Mouse (Mus musculus) limb, embryonic 15.5 days (tissue): ENCODE data around the gene Gimd1. TPM values are rescaled to one million over a fixed set of nuclear protein-coding genes. Genes with fewer than 3 reads are reported as not detected.

Experiments used
- ATAC-seq: fragments of 200-750 bp; cut with Nextera tagmentation; 2 replicates; pipeline ENCODE4 v1.8.0; 2017; ENCODE audit warnings: low read depth, moderate TSS enrichment; ENCODE audit not compliant: insufficient number of reproducible peaks, low FRiP score, low TSS enrichment
- H3K27ac ChIP-seq: fragments of 300-500 bp; sonication (generic); 2 replicates; pipeline ENCODE4 v1.5.1; 2015; ENCODE audit warnings: moderate library complexity, mild to moderate bottlenecking, inconsistent platforms
- H3K27me3 ChIP-seq: fragments of 300-500 bp; sonication (generic); 2 replicates; pipeline ENCODE4 v1.6.1; 2015; ENCODE audit warnings: inconsistent platforms
- H3K36me3 ChIP-seq: fragments of 300-500 bp; sonication (generic); 2 replicates; pipeline ENCODE4 v1.6.1; 2015; ENCODE audit warnings: inconsistent platforms
- H3K4me1 ChIP-seq: fragments of 300-500 bp; sonication (generic); 2 replicates; pipeline ENCODE4 v1.6.1; 2015; ENCODE audit warnings: inconsistent platforms
- H3K4me2 ChIP-seq: fragments of 300-500 bp; sonication (generic); 2 replicates; pipeline ENCODE4 v1.6.1; 2015; ENCODE audit warnings: mild to moderate bottlenecking, inconsistent platforms
- H3K4me3 ChIP-seq: fragments of 300-500 bp; sonication (generic); 2 replicates; pipeline ENCODE4 v1.5.1; 2015; ENCODE audit warnings: mild to moderate bottlenecking, inconsistent platforms
- H3K9ac ChIP-seq: fragments of 300-500 bp; sonication (generic); 2 replicates; pipeline ENCODE4 v1.6.1; 2015; ENCODE audit warnings: inconsistent platforms
- H3K9me3 ChIP-seq: fragments of 300-500 bp; sonication (generic); 2 replicates; pipeline ENCODE4 v1.6.1; 2016; ENCODE audit warnings: inconsistent platforms
- WGBS: fragments of 180-500 bp; shearing (Covaris S2); methylation state at CpG from one replicate; pipeline ENCODE4 v1.1.7; 2015; 5-methylcytosine and 5-hydroxymethylcytosine counted together
- polyA plus RNA-seq: library from polyadenylated mRNA; unstranded; fragments of >200 nt; fragmentation: Nextera tagmentation; extraction: Ambion mirVana; gene quantifications from 2 replicates; pipeline ENCODE4 v1.2.1, GENCODE M21; 2015

Gene Gimd1
- polyA plus RNA-seq, 1 experiment from 2014 or later = not detected

DNA sequence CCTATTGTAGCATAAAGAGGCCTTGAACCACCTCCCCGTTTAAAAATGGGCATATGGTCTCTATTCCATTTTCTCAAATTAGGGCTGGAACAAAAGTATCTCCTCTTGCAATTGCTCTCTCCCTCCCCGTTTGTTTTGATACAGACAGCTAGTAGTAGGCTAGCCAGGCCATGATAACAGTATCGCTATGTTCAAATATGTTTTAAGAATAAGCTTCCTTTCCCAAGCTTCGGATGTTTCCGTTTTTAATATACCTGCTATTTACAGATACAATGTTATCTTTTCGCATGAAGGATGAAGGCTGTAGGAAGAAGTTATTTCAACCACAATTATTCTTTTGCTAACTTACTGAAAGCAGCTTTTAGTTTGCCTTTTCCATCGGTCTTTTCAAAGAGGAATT lies 19.7 kb downstream of the Gimd1 start:
- no peak overlapping the region for H3K4me2 ChIP-seq
- H3K9me3 ChIP-seq = no peaks in the 10 kb centered on the region
- no peak overlapping the region for H3K9ac ChIP-seq
- no peak overlapping the region for H3K27ac ChIP-seq
- H3K4me1 ChIP-seq = no peaks in the 10 kb centered on the region
- WGBS = 83% methylated on average over 7 of the region's 7 CpGs
- ATAC-seq = no peak
- H3K4me3 ChIP-seq = no peak overlapping the region
- H3K36me3 ChIP-seq = no peaks in the 10 kb centered on the region
- no peaks in the 10 kb centered on the region for H3K27me3 ChIP-seq

DNA sequence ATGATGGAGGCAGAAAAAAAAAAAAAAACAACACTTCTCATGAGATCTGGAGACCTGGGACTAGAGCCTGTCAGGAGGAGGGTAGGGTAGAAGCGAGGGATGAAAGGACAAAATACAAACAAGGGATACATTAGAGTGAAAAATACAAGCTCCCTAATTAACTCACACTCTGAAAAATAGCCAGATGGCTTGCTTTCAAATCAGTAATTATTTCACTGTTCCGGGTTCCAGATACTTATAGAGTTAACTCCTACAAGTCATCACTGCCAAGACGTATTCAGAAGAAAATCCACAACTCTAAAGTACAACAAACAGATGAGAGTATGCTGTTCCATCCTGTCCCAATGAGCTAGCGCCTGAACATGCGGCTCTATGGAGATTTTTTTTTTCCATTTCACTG lies 20.6 kb downstream of the Gimd1 start:
- WGBS = 73% methylated on average over 5 of the region's 5 CpGs
- Histone ChIP-seq H3K27me3 (no peaks in the 10 kb centered on the region), H3K9me3 (no peaks in the 10 kb centered on the region), H3K27ac (no peak overlapping the region), H3K9ac (no peak overlapping the region), H3K36me3 (no peaks in the 10 kb centered on the region), H3K4me1 (no peaks in the 10 kb centered on the region), H3K4me3 (no peak overlapping the region), H3K4me2 (no peak overlapping the region)
- ATAC-seq = no peak

DNA sequence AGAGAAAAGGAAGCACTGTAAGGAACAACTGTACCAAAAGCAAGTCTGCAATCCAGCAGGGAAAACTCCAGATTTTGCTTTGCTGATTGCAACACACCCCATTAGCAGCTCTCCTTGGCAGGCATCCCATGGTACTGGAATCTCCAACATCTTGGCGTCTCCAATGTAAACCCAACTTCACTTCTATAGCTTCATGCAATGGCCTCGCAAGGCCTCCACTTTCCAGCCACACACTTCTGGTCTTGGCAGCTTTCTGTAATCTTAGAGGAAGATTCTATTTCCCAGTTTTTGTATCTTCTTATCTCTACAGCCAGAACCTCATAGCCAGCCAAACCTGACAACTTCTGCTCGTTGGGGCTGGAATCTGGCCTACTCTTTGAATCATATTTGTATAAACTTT lies 22.2 kb downstream of the Gimd1 start:
- Histone ChIP-seq H3K4me3 (no peak overlapping the region), H3K4me2 (no peak overlapping the region), H3K27ac (no peak overlapping the region), H3K4me1 (no peaks in the 10 kb centered on the region), H3K27me3 (no peaks in the 10 kb centered on the region), H3K9me3 (no peaks in the 10 kb centered on the region), H3K9ac (no peak overlapping the region), H3K36me3 (no peaks in the 10 kb centered on the region)
- 69% methylated on average over 3 of the region's 3 CpGs for WGBS
- no peak for ATAC-seq

DNA sequence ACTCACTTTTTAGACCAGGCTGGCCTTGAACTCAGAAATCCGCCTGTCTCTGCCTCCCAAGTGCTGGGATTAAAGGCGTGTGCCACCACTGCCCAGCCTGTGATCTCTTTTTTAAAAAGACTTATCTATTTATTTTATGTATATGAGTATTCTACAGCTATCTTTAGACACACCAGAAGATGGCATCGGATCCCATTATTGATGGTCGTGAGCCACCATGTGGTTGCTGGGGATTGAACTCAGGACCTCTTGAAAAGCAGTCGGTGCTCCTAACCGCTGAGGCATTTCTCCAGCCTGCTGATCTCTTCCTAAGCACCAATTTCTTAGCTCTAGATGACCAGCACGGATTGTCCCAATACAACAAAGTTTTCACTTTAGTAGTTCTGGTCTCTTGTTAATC lies 24.3 kb downstream of the Gimd1 start:
- H3K4me2 ChIP-seq = no peak overlapping the region
- no peak overlapping the region for H3K4me3 ChIP-seq
- H3K27ac ChIP-seq = no peak overlapping the region
- 91% methylated on average over 7 of the region's 7 CpGs for WGBS
- no peak overlapping the region for H3K9ac ChIP-seq
- H3K4me1 ChIP-seq = no peaks in the 10 kb centered on the region
- no peak for ATAC-seq
- no peaks in the 10 kb centered on the region for H3K9me3 ChIP-seq
- no peaks in the 10 kb centered on the region for H3K27me3 ChIP-seq
- peaks cover 6% of the 10 kb centered on the region for H3K36me3 ChIP-seq

DNA sequence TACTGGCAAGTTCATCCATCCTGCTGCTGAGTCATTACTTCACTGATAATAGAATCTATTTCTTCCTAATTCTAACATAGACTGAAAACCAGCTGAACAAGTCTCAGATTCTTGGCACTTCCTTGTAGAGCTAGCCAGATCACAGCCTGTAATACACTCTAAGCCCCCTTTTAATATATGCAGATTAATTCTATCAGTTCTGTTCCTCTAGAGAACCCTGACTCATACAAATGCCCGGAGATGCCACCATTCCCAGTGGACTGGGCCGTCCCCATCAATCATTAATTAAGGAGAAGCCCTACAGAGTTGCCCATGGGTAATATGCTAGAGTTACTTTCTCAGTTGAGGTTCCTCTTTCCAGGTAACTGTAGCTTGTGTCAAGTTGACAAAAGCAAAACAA lies 26.3 kb downstream of the Gimd1 start:
- no peak overlapping the region for H3K27ac ChIP-seq
- peaks cover 25% of the 10 kb centered on the region for H3K36me3 ChIP-seq
- no peaks in the 10 kb centered on the region for H3K27me3 ChIP-seq
- H3K4me1 ChIP-seq = no peaks in the 10 kb centered on the region
- no peak overlapping the region for H3K9ac ChIP-seq
- no peak overlapping the region for H3K4me3 ChIP-seq
- ATAC-seq = no peak
- H3K4me2 ChIP-seq = no peak overlapping the region
- 84% methylated on average over 2 of the region's 2 CpGs for WGBS
- H3K9me3 ChIP-seq = no peaks in the 10 kb centered on the region

DNA sequence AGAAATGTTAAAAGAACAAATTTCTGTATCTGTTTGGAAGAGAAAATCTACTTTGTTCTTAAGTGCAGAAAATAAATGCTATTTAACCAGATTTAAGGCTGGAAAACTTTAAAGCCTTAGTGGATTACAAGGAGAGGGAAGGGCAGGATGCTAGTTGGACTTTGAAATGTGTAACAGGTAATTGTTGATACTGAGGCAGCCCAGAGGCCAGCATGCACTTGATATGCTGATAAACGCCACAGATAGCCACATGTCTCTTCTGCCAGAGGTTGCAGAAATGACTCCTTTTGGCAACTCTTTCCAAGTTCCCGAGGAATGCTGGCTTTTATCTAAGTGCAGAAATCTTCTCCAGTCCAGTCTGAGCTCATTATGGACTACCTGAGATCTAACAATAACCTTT lies 47.9 kb downstream of the Gimd1 start:
- WGBS = 76% methylated on average over 2 of the region's 2 CpGs
- Histone ChIP-seq H3K9me3 (no peaks in the 10 kb centered on the region), H3K27ac (no peak overlapping the region), H3K4me2 (no peak overlapping the region), H3K36me3 (peaks cover 27% of the 10 kb centered on the region), H3K9ac (no peak overlapping the region), H3K4me3 (no peak overlapping the region), H3K4me1 (peaks cover under 1% of the 10 kb centered on the region), H3K27me3 (no peaks in the 10 kb centered on the region)
- no peak for ATAC-seq

DNA sequence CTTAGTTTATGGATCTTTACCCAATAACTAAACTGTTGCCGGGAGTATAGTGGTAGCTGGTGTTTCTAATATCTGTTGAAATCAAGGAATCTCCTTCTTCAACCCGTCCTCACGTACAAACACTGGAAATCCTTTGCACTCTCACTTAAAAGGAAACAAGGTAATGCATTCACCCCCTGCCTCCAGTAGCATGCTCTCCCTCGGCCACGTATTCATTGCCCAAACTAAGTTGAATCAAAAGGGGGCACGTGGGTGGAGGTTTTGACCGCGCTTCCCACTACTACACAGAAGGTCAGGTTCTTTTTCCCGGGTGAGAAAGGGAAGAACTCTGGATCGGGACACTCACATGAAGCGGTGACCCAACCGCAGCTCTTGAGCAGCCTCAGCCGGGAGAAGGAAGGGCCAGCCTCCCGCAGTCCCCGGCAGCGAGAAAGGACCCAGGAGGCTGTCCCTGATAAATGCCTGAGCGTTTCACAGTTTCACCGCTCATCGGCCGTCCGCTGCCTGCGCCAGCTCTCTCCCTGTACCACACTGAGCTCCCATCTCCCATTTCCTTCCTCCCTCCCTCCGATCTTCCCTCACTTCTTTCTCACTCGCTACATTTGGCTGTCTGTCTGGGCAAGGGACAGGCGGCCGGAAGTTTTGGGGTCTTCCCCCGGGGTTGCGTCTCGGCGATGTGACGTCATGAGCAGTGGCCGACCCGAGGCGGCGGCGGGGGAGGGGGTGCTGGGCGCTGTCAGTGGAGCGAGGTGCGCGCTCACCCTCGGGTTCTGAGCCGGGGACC lies 54.0 kb downstream of the Gimd1 start, which contains the start of gene Tbck:
Gene Tbck, plus strand, starts transcription at position 698 of the 784 bp plus-strand sequence.
- Histone ChIP-seq H3K36me3 (peaks cover 9% of the 10 kb centered on the region; the same call in 1 of the 2 replicates), H3K9ac (peak within 1 kb of the TSS; percentile 85), H3K4me3 (peak within 1 kb of the TSS; percentile 85), H3K4me1 (peaks cover 13% of the 10 kb centered on the region), H3K9me3 (no peaks in the 10 kb centered on the region), H3K27me3 (no peaks in the 10 kb centered on the region), H3K4me2 (peak within 1 kb of the TSS; percentile 49), H3K27ac (peak within 1 kb of the TSS; percentile 96)
- WGBS = under 1% methylated on average over 42 of the region's 42 CpGs
- peak; percentile 94 for ATAC-seq

DNA sequence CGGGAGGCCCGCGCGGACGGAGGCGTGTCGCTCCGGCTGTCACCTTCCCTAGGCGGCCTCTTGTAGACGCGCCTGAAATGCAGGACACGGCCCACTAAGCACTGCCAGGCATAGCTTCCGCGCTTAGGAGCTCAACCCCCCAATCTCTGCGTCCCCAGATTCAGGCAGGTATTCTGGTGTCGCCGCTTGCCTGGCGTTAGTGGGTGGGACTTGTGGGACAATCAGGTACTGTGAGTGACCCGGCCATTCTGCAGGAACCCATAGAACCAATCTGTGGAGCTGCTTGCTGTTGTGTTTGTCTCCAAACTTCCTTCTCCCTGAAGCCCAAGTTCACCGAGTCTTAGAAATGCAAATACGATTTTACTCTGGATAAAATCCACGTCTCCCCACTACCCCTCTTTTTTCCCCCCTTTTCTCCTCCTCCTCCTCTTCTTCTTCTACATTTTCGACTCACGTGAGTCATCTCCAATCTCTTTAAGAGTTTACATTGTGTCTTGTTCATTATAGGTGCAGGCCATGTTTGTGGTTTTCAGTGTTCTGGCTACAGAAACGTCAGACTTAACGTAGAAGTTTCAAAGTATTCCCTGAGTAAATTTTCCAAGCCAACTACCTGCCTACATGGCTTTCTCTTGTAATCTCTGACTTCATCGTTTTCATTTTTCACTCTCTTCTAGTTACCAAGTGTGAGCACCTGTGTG lies 54.8 kb downstream of the Gimd1 start, which contains the start of gene Aimp1:
Gene Aimp1, minus strand, starts transcription at position 140 of the 698 bp plus-strand sequence.
- H3K27me3 ChIP-seq = no peaks in the 10 kb centered on the region
- peak within 1 kb of the TSS; percentile 96 for H3K27ac ChIP-seq
- peaks cover 7% of the 10 kb centered on the region for H3K36me3 ChIP-seq
- H3K4me1 ChIP-seq = peaks cover 13% of the 10 kb centered on the region
- H3K9ac ChIP-seq = peak within 1 kb of the TSS; percentile 85
- peak within 1 kb of the TSS; percentile 85 for H3K4me3 ChIP-seq
- H3K4me2 ChIP-seq = peak within 1 kb of the TSS; percentile 49
- ATAC-seq = no peak; the same call in 1 of the 2 replicates
- WGBS = 1% methylated on average over 27 of the region's 27 CpGs
- no peaks in the 10 kb centered on the region for H3K9me3 ChIP-seq

Other genes starting within 250 kb of the Gimd1 start
- 25.4 and 26.5 TPM in 2 replicates for gene Tbck, start 54.3 kb downstream of the Gimd1 start, polyA plus RNA-seq
- gene Aimp1, start 54.5 kb downstream of the Gimd1 start, polyA plus RNA-seq = 70.9 and 71.6 TPM in 2 replicates